Mouse (Mus musculus) lung, embryonic 14.5 days (tissue): Measurements from ENCODE around the gene Afg1l. TPM values are rescaled to one million over a fixed set of nuclear protein-coding genes. Genes with fewer than 3 reads are reported as not detected.

Experiments used
- ATAC-seq: fragments of 200-750 bp; cut with Nextera tagmentation; 2 replicates; pipeline ENCODE4 v1.8.0; 2017; ENCODE audit warnings: mild to moderate bottlenecking, moderate TSS enrichment, moderate library complexity; ENCODE audit not compliant: insufficient read depth
- DNase-seq: peaks from one replicate; pipeline ENCODE4 v3.0.0-alpha.2; 2015
- H3K27ac ChIP-seq: fragments of 300-500 bp; sonication (generic); 2 replicates; pipeline ENCODE4 v1.5.1; 2014; ENCODE audit warnings: low read depth, mild to moderate bottlenecking, moderate library complexity
- H3K27me3 ChIP-seq: fragments of 300-500 bp; sonication (generic); 2 replicates; pipeline ENCODE4 v1.6.1; 2014; ENCODE audit warnings: low read length, control low read depth; ENCODE audit not compliant: insufficient read depth
- H3K36me3 ChIP-seq: fragments of 300-500 bp; sonication (generic); 2 replicates; pipeline ENCODE4 v1.6.1; 2014; ENCODE audit warnings: control low read depth; ENCODE audit not compliant: insufficient read depth
- H3K4me1 ChIP-seq: fragments of 300-500 bp; sonication (generic); 2 replicates; pipeline ENCODE4 v1.6.1; 2014; ENCODE audit warnings: antibody characterized with exemption, control low read depth; ENCODE audit not compliant: insufficient read depth
- H3K4me2 ChIP-seq: fragments of 300-500 bp; sonication (generic); 2 replicates; pipeline ENCODE4 v1.6.1; 2014; ENCODE audit warnings: mild to moderate bottlenecking
- H3K4me3 ChIP-seq: fragments of 300-500 bp; sonication (generic); 2 replicates; pipeline ENCODE4 v1.5.1; 2014; ENCODE audit warnings: low read depth, low read length
- H3K9ac ChIP-seq: fragments of 300-500 bp; sonication (generic); 2 replicates; pipeline ENCODE4 v1.6.1; 2014
- H3K9me3 ChIP-seq: fragments of 300-500 bp; sonication (generic); 2 replicates; pipeline ENCODE4 v1.6.1; 2016; ENCODE audit warnings: low read depth, low read length, control low read depth
- CTCF ChIP-seq: IDR thresholded peaks from 2 replicates; pipeline ENCODE4 v1.5.1; 2016; ENCODE audit warnings: antibody characterized with exemption, low read depth
- WGBS: fragments of 180-500 bp; shearing (Covaris S2); extraction: QIAGEN DNeasy Blood & Tissue Kit; methylation state at CpG from one replicate; pipeline ENCODE4 v1.1.7; 2014; 5-methylcytosine and 5-hydroxymethylcytosine counted together
- polyA plus RNA-seq: library from polyadenylated mRNA; unstranded; fragments of >200 nt; fragmentation: Nextera tagmentation; extraction: Ambion mirVana; gene quantifications from 2 replicates; pipeline ENCODE4 v1.2.1, GENCODE M21; 2014

Gene Afg1l
- polyA plus RNA-seq, 1 experiment from 2014 or later, result 7.7 TPM

GRCm38 (mm10) chr10:42500611-42501010 lies 22.2 kb upstream of the Afg1l start:
- ATAC-seq (no peak), DNase-seq (no peak)
- Histone ChIP-seq H3K4me2 (no peak overlapping the region), H3K4me1 (no peaks in the 10 kb centered on the region), H3K27ac (peak overlapping the region; percentile 99; the same call in 1 of the 2 replicates), H3K36me3 (0 out of 2 replicates have a peak, but pooled peaks cover 5% of the 10 kb centered on the region), H3K9ac (no peak overlapping the region), H3K27me3 (no peaks in the 10 kb centered on the region), H3K9me3 (no peaks in the 10 kb centered on the region), H3K4me3 (no peak overlapping the region)
- TF ChIP-seq CTCF, result no peak
- 91% methylated on average over 8 of the region's 8 CpGs for WGBS

GRCm38 (mm10) chr10:42493000-42493399 lies 14.6 kb upstream of the Afg1l start:
- no peak for TF ChIP-seq CTCF
- no peak overlapping the region for H3K9ac ChIP-seq
- no peak overlapping the region for H3K27ac ChIP-seq
- no peak overlapping the region for H3K4me2 ChIP-seq
- no peaks in the 10 kb centered on the region for H3K27me3 ChIP-seq
- H3K4me1 ChIP-seq, result no peaks in the 10 kb centered on the region
- 41% methylated on average over 4 of the region's 4 CpGs for WGBS
- ATAC-seq, result no peak
- DNase-seq, result no peak
- H3K36me3 ChIP-seq, result no peaks in the 10 kb centered on the region
- H3K9me3 ChIP-seq, result no peaks in the 10 kb centered on the region
- no peak overlapping the region for H3K4me3 ChIP-seq

DNA sequence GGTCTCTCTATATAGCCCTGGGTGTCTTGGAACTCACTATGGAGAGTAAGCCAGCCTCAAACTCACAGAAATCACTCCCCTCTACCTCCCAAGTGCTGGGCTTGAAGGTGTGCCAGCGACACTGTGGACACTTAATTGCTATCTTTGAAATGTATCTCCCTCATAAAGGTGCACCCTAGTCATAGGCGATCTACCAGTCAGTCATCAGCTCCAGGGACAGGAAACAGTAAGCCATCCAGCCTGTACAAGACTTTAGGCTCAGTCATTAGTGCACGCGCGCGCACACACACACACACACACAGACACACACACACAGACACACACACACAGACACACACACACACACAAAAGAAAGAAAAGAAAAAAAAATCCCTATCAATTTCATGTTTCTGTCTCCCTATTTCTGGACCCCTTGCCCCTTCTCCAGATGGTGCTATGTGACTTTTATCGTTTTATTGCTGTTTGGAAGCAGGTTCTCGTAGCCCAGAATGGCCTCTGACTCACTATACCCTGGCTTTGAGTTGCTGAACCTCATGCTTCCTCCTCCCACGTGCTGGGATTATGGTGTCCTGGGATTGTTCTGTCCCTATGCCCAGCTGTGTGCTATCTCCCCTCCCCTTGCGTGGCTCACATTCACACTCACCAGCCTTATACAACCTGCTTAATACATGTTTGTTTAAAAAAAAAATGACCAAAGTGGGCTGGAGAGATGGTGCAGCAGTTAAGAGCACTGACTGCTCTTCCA lies 13.8 kb upstream of the Afg1l start:
- no peak for DNase-seq
- Histone ChIP-seq H3K9me3 (no peaks in the 10 kb centered on the region), H3K27ac (no peak overlapping the region), H3K4me1 (no peaks in the 10 kb centered on the region), H3K36me3 (no peaks in the 10 kb centered on the region), H3K4me3 (no peak overlapping the region), H3K27me3 (no peaks in the 10 kb centered on the region), H3K9ac (no peak overlapping the region), H3K4me2 (no peak overlapping the region)
- 80% methylated on average over 10 of the region's 10 CpGs for WGBS
- no peak for TF ChIP-seq CTCF
- no peak for ATAC-seq

DNA sequence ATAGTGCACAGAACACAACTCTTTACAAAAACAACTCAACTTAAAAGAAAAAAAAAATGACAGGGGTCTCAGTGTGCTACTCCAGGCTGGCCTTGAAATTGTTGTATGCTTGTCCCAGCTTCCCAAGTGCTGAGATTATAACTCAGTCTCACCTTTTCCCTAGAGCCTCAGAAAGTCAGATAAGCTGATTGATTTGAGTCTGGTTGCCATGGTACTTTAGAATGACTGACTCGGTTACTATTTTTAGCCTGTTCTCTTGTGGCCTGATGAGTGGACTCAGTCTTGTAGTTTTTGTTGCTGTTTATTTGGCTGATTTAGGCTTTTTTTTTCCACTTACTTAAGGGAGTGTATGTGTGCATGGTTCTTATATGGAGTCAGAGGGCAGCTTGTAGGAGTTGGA lies 12.8 kb upstream of the Afg1l start:
- H3K36me3 ChIP-seq, result no peaks in the 10 kb centered on the region
- 14% methylated on average over 1 of the region's 1 CpGs for WGBS
- no peak overlapping the region for H3K4me2 ChIP-seq
- no peak overlapping the region for H3K27ac ChIP-seq
- no peak for TF ChIP-seq CTCF
- DNase-seq, result peak; percentile 11
- H3K9ac ChIP-seq, result no peak overlapping the region
- H3K4me3 ChIP-seq, result no peak overlapping the region
- ATAC-seq, result no peak
- no peaks in the 10 kb centered on the region for H3K4me1 ChIP-seq
- no peaks in the 10 kb centered on the region for H3K9me3 ChIP-seq
- H3K27me3 ChIP-seq, result no peaks in the 10 kb centered on the region

- TF ChIP-seq CTCF, result no peak
- peak overlapping the region; percentile 66; the same call in 1 of the 2 replicates for H3K27ac ChIP-seq
- H3K27me3 ChIP-seq, result no peaks in the 10 kb centered on the region
- no peak overlapping the region for H3K4me3 ChIP-seq
- ATAC-seq (peak; percentile 79), DNase-seq (peak; percentile 70)
- H3K4me1 ChIP-seq, result no peaks in the 10 kb centered on the region
- no peak overlapping the region for H3K4me2 ChIP-seq
- 19% methylated on average over 8 of the region's 8 CpGs for WGBS
- no peaks in the 10 kb centered on the region for H3K9me3 ChIP-seq
- no peaks in the 10 kb centered on the region for H3K36me3 ChIP-seq
- H3K9ac ChIP-seq, result no peak overlapping the region
Measured at GRCm38 (mm10) chr10:42488606-42489296, 10.4 kb upstream of the Afg1l start.

DNA sequence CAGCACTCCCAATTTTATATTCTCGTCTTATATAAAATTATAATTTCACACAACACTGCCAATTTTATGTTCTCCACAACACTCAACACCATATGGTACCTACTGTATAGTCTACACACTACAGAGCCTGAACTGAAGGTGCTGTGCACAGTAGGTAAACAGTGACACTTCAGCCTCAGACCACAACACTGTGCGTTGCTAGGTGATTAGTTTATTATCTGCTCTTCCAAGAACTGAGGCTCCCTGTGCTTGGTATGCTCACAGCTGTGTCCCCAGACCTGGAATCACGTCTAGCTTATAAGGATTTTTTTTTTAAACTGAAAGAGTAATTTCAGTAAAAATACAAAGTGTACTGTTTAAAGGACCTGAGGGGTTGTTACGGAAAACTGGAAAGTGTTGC lies 2.4 kb upstream of the Afg1l start:
- no peak overlapping the region for H3K27ac ChIP-seq
- ATAC-seq (no peak), DNase-seq (no peak)
- H3K9ac ChIP-seq, result no peak overlapping the region
- H3K4me2 ChIP-seq, result no peak overlapping the region
- no peaks in the 10 kb centered on the region for H3K36me3 ChIP-seq
- H3K4me1 ChIP-seq, result 0 out of 2 replicates have a peak, but pooled peaks cover 3% of the 10 kb centered on the region
- no peak overlapping the region for H3K4me3 ChIP-seq
- no peaks in the 10 kb centered on the region for H3K9me3 ChIP-seq
- H3K27me3 ChIP-seq, result no peaks in the 10 kb centered on the region
- 61% methylated on average over 4 of the region's 4 CpGs for WGBS
- TF ChIP-seq CTCF, result no peak

DNA sequence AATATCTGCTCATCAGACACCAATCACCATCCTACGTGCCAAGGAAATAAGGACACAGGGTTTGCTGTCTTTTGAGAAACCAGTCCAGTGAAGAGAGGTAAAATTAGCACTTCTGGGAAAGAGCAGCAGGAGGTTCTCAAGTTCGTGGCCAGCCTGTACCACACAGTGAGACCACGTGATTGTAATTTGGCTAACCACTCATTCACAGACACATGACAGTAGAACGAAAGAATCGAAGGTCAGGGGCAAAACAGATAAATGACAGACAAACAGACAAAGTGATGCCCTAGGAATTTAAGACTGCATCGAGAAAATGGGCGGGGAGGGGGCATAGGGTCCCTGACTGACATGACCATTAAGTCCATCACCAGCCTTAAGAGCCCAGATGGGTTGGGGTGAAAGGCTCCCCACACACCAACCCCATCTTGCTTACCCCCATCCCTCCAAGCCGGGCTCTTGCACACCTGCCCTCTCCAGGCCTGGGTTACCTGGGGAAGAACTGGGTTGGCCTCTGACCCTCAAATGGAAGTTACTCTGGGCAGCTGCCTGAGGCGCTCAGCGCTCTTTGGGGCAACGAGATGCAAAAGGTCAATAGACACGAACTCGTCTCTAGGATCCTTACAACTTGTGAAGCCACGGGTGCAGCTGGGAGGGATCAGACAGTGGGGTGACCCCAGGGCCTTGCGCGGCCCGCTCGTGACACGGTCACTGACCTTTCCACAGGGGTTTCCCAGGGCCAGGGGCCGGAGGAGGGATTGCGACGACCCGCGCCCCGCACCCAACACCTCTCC lies 620 bp downstream of the Afg1l start:
- H3K4me1 ChIP-seq, result 0 out of 2 replicates have a peak, but pooled peaks cover 3% of the 10 kb centered on the region
- no peaks in the 10 kb centered on the region for H3K36me3 ChIP-seq
- H3K4me2 ChIP-seq, result peak overlapping the region; percentile 88
- H3K9ac ChIP-seq, result peak overlapping the region; percentile 77
- no peak for TF ChIP-seq CTCF
- peak overlapping the region; percentile 97 for H3K27ac ChIP-seq
- H3K9me3 ChIP-seq, result no peaks in the 10 kb centered on the region
- ATAC-seq (peak; percentile 23), DNase-seq (no peak)
- peak overlapping the region; percentile 77 for H3K4me3 ChIP-seq
- no peaks in the 10 kb centered on the region for H3K27me3 ChIP-seq
- 8% methylated on average over 25 of the region's 25 CpGs for WGBS
